Mouse (Mus musculus) ES-E14 (cell line): ENCODE data around the gene Csta1. TPM values are rescaled to one million over a fixed set of nuclear protein-coding genes. Genes with fewer than 3 reads are reported as not detected.

Experiments
- DNase-seq: peaks from one replicate; pipeline ENCODE4 v3.0.0-alpha.2; 2013; ENCODE audit warnings: low read depth, low spot score
- H3K27ac ChIP-seq: 2 replicates; pipeline ENCODE4 v1.5.1; 2012; ENCODE audit warnings: low read depth, mild to moderate bottlenecking, low read length, moderate library complexity, mixed read lengths; ENCODE audit not compliant: poor library complexity, insufficient read depth, severe bottlenecking
- H3K36me3 ChIP-seq: 2 replicates; pipeline ENCODE4 v1.6.1; 2012; ENCODE audit warnings: mild to moderate bottlenecking, low read length, moderate library complexity, mixed read lengths; ENCODE audit not compliant: control insufficient read depth, poor library complexity, insufficient read depth, severe bottlenecking
- H3K4me1 ChIP-seq, 2 experiments: fragments of 150-350 bp in 1 of 2; sonication (generic) in 1 of 2; 2 replicates each; pipeline ENCODE4 v1.6.1; 2012; ENCODE audit warnings: low read length in 2 of 2, mild to moderate bottlenecking in 1 of 2, mixed read lengths in 1 of 2; ENCODE audit not compliant: control insufficient read depth in 2 of 2, insufficient read depth in 2 of 2, poor library complexity in 1 of 2
- H3K4me3 ChIP-seq, 2 experiments: fragments of 150-350 bp in 1 of 2; sonication (generic) in 1 of 2; 2 replicates each; pipeline ENCODE4 v1.5.1; 2012; ENCODE audit warnings: low read length in 2 of 2, low read depth in 1 of 2, mild to moderate bottlenecking in 1 of 2, mixed read lengths in 1 of 2; ENCODE audit not compliant: insufficient read depth in 1 of 2, poor library complexity in 1 of 2, severe bottlenecking in 1 of 2
- H3K9ac ChIP-seq: 2 replicates; pipeline ENCODE4 v1.6.1; 2012; ENCODE audit warnings: low read depth, mild to moderate bottlenecking, low read length, mixed read lengths; ENCODE audit not compliant: poor library complexity, insufficient read depth, severe bottlenecking
- H3K9me3 ChIP-seq: fragments of 150-350 bp; sonication (generic); 2 replicates; pipeline ENCODE4 v1.6.1; 2012; ENCODE audit warnings: low read depth, mild to moderate bottlenecking, low read length; ENCODE audit not compliant: control insufficient read depth, insufficient read depth
- CHD2 ChIP-seq: IDR thresholded peaks from 2 replicates; pipeline ENCODE4 v1.6.1; 2014; ENCODE audit warnings: mild to moderate bottlenecking, low read depth, low read length, inconsistent platforms
- HCFC1 ChIP-seq: IDR thresholded peaks from 2 replicates; pipeline ENCODE4 v1.6.1; 2012; ENCODE audit warnings: low read length, inconsistent platforms, borderline replicate concordance; ENCODE audit not compliant: insufficient read depth
- MAFK ChIP-seq: IDR thresholded peaks from 2 replicates; pipeline ENCODE4 v1.6.1; 2014; ENCODE audit warnings: mild to moderate bottlenecking, low read depth, low read length, inconsistent platforms; ENCODE audit not compliant: insufficient read depth
- ZC3H11A ChIP-seq: IDR thresholded peaks from 2 replicates; pipeline ENCODE4 v1.6.1; 2012; ENCODE audit warnings: low read depth, mild to moderate bottlenecking, inconsistent platforms, low read length, borderline replicate concordance
- ZNF384 ChIP-seq: IDR thresholded peaks from 2 replicates; pipeline ENCODE4 v1.6.1; 2012; ENCODE audit warnings: low read depth, low read length, inconsistent platforms
- in situ Hi-C, 2 experiments: fragments of 600-800 bp; cut with MboI; formaldehyde crosslinking; loops; one replicate each; pipeline ENCODE4 v1.15.1; 2025; ENCODE audit warnings: low sequenced_read_pairs in 2 of 2, inconsistent platforms in 1 of 2; ENCODE audit not compliant: unreplicated experiment in 2 of 2
- total RNA-seq: library from RNA; depleted of rRNA; stranded (reverse); fragments of 300-350 nt; gene quantifications from 2 replicates; pipeline ENCODE4 v1.2.3, GENCODE M21; 2012; rRNA removed

Csta1 gene
- total RNA-seq, 1 experiment, result not detected

DNA sequence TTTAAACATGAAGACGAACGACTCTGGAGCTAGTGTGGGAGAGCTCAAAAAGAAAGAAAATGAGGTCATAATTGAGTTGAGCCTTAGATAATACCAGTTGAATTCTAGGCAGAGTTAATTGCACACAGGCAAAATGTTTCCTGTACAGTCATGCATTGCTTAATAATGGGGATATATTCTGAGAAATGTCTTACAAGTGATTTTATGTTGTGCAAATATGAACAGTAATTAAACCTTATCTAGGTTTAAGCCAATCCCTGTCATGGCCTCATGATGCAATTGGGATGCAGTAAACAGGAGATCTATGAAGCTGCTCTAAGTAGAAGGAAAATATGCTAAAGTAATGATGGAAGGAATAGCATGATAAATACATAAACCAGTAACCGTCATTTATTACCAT, 56.3 kb downstream of the Csta1 start:
- Histone ChIP-seq H3K36me3 (peaks cover 4% of the 10 kb centered on the region), H3K27ac (no peak overlapping the region), H3K4me3 (no peak overlapping the region), H3K9me3 (no peaks in the 10 kb centered on the region), H3K9ac (no peak overlapping the region; the same call in 1 of the 2 replicates), H3K4me1 (peaks cover 0 to 3% of the 10 kb centered on the region in 2 experiments; a peak in 1 of 4 replicates)
- no peak for TF ChIP-seq MAFK
- TF ChIP-seq HCFC1, result no peak
- no peak for TF ChIP-seq ZC3H11A
- no peak for TF ChIP-seq CHD2
- TF ChIP-seq ZNF384, result no peak
- in situ Hi-C loops, result no loop called here
- no peak for DNase-seq

DNA sequence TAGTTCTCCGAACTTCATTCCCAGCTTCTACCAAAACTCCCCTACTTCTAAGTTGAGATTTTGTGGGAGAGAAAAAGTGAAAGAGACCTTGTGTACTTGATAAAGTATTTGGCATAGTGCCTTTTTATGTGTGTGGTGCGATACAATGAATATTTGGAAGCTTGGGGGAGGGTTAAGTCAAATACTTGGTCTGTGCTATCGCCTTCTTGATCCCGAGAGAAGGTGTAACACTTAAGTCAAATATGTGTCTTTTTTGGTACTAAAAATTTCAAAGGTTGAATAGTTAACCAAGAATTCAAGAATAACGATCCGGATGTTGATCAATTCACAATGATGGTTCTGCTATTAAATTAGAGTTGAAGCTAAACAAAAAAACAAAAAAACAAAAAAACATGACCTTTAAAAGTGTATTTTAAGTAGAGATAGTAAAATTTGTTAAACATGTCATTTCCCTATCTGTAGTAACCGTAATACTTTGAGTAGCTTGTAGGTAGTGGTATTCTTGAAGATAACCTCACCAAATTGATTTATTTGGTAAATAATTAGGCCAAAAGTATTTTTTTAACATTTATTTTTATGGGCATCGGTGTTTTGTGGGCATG, 58.5 kb downstream of the Csta1 start:
- in situ Hi-C loops, result no loop called here
- Histone ChIP-seq H3K36me3 (peaks cover 8% of the 10 kb centered on the region), H3K4me3 (peak overlapping the region; percentile 92 to 96), H3K4me1 (peaks cover 0 to 8% of the 10 kb centered on the region in 2 experiments; a peak in 1 of 4 replicates), H3K9me3 (no peaks in the 10 kb centered on the region), H3K27ac (peak overlapping the region; percentile 97; the same call in 1 of the 2 replicates), H3K9ac (peak overlapping the region; percentile 91)
- no peak for DNase-seq
- no peak for TF ChIP-seq ZC3H11A
- TF ChIP-seq HCFC1, result no peak
- TF ChIP-seq ZNF384, result no peak
- no peak for TF ChIP-seq CHD2
- TF ChIP-seq MAFK, result no peak

DNA sequence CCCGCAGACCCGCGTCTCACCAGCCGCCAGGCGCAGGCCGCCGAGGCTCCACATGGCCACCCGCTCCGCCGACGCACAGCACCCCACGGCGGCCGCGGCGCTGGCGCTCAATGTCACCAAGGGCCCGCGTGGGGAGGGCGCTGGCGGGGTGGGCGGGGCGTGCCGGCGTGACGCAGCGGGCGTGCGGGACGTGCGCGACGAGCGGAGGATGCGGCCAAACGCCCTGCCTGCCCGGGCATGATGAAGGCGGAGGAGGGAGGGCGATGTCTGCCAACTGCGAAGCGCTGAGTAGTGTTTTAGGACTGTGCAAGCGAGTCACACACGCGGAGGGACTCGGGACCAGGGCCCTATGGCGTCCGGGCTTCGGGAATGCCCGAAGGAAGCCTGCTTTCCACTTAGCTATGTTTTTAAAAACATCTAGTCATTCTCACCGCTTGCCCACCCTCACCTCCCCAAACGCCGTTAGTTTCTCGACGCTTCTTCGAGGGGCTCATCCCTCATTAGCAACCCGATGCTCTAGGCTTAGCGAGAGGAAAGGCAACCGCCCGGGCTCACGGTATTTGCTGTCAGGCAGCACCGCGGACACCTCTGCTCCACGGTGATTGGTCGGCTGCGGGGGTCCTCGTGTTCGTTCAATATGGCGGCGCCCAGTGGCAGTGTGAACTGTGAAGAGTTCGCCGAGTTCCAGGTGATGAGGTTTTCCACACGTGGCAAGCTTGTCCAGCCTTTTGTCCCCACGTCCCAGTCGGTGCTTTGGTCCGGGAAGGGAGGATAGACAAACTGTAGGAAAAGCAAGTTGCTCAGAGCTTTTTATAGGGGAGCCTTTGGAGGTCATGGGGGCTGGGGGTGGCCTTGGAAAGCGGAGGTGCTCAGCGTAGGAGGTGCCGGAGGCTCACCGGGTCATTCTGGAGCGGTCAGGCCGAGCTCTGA, 59.3 kb downstream of the Csta1 start, which contains the start of the genes Fam162a and Ccdc58:
Gene Fam162a (minus strand): TSS at position 145 of the 930 bp plus-strand sequence.
Gene Ccdc58 (plus strand): TSS at position 236 of the 930 bp plus-strand sequence.
- TF ChIP-seq ZC3H11A, result peak; percentile 25; the same call in 1 of the 2 replicates
- no peak for TF ChIP-seq CHD2
- no peak for TF ChIP-seq MAFK
- TF ChIP-seq HCFC1, result peak; percentile 75
- TF ChIP-seq ZNF384, result no peak
- Histone ChIP-seq H3K27ac (peak within 1 kb of the TSS; percentile 97), H3K4me1 (peaks cover 0 to 8% of the 10 kb centered on the region in 2 experiments; a peak in 1 of 4 replicates), H3K36me3 (peaks cover 8% of the 10 kb centered on the region), H3K9me3 (no peaks in the 10 kb centered on the region), H3K9ac (peak within 1 kb of the TSS; percentile 91), H3K4me3 (peak within 1 kb of the TSS; percentile 92 to 96)
- in situ Hi-C loops, result no loop called here
- DNase-seq, result peak; percentile 83

DNA sequence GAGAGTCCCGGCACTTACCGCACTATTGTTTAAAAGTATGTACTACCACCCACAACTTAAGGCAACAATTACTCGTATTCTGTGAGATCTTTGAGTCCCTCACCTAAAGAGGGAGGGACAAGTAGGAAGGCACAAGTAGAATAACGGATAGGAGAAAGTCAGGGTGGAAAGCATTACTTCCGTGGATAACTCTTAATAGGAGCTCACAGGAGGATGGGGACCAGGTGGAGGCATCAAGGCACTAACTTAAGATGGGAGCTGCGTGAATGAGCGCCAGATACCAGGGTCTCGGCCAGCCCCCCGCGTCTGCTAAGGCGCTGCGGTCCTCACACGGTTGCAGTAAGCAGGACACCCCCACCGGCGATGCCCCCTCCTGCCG, 60.0 kb downstream of the Csta1 start:
- peak overlapping the region; percentile 97 for H3K27ac ChIP-seq
- peak; percentile 39 for DNase-seq
- TF ChIP-seq HCFC1 (no peak), ZC3H11A (no peak), CHD2 (no peak), MAFK (no peak), ZNF384 (no peak)
- no peaks in the 10 kb centered on the region for H3K9me3 ChIP-seq
- peak overlapping the region; percentile 92 to 96 for H3K4me3 ChIP-seq
- H3K9ac ChIP-seq, result peak overlapping the region; percentile 91
- H3K36me3 ChIP-seq, result peaks cover 8% of the 10 kb centered on the region
- in situ Hi-C loops, result no loop called here
- H3K4me1 ChIP-seq, result peaks cover 0 to 8% of the 10 kb centered on the region in 2 experiments; a peak in 1 of 4 replicates

Other genes starting within 250 kb of the Csta1 start
- gene Parp9, start 192.8 kb downstream of the Csta1 start, total RNA-seq, result 4.8 and 7.3 TPM in 2 replicates
- gene Dtx3l, start 192.1 kb downstream of the Csta1 start, total RNA-seq, result 3.2 and 3.8 TPM in 2 replicates
- gene Kpna1, start 152.5 kb downstream of the Csta1 start, total RNA-seq, result 34.4 and 43.0 TPM in 2 replicates
- gene Wdr5b, start 90.1 kb downstream of the Csta1 start, total RNA-seq, result 3.3 and 4.2 TPM in 2 replicates
- gene Fam162a, start 59.6 kb downstream of the Csta1 start, total RNA-seq, result 153 and 243 TPM in 2 replicates
- gene Ccdc58, start 59.6 kb downstream of the Csta1 start, total RNA-seq, result 160 and 185 TPM in 2 replicates
- not detected in 2 replicates for gene Stfa2l1, start 25.6 kb upstream of the Csta1 start, total RNA-seq
- gene Gm5483, start 53.0 kb upstream of the Csta1 start, total RNA-seq, result not detected in 2 replicates
- not detected in 2 replicates for gene Gm5416, start 79.2 kb upstream of the Csta1 start, total RNA-seq
- not detected in 2 replicates for gene 2010005H15Rik, start 90.2 kb upstream of the Csta1 start, total RNA-seq
- not detected in 2 replicates for gene Stfa1, start 145.7 kb upstream of the Csta1 start, total RNA-seq
- not detected in 2 replicates for gene BC117090, start 203.1 kb upstream of the Csta1 start, total RNA-seq
- not detected in 2 replicates for gene BC100530, start 236.5 kb upstream of the Csta1 start, total RNA-seq